Mouse (Mus musculus) v-Abl transformed pro-B cells (cell line): ENCODE results near the gene Dytn.
"Not testable (repeated sequence)": the region's sequence is repeated elsewhere in the genome, so short reads cannot be mapped to it uniquely, and the experiment has no call there.

Source experiments
- in situ Hi-C, 2 experiments: fragments of 400-800 bp; cut with MboI; formaldehyde crosslinking; loops; one replicate each; pipeline ENCODE4 v1.15.1; 2025; ENCODE audit not compliant: unreplicated experiment in 2 of 2

The Dytn gene

GRCm38 (mm10) chr1:63686827-63687226 lies at the start of gene Dytn:
Gene Dytn (minus strand): TSS chr1:63686927.
- in situ Hi-C loops: no loop called here

- in situ Hi-C loops: loop anchor here (10.0 to 25.0 kb wide), 3 partner anchors 543 to 982 kb away; partner anchors contain the start of genes Ccnyl1 (in 1 of the 2), Eef1b2 (in 1 of the 2) and Ndufs1 (in 1 of the 2)
These were observed 43.6 kb upstream of the Dytn start, which contains the start of the genes Mdh1b and Fastkd2 for GRCm38 (mm10) chr1:63730240-63730771. Gene Mdh1b (minus strand): TSS chr1:63730318. Gene Fastkd2 (plus strand): TSS chr1:63730614.

- in situ Hi-C loops: loop anchor here (10.0 to 25.0 kb wide), 3 partner anchors 542 to 983 kb away; partner anchors contain the start of genes Ccnyl1 (in 1 of the 2), Eef1b2 (in 1 of the 2) and Ndufs1 (in 1 of the 2)
These were observed 43.1 kb upstream of the Dytn start for GRCm38 (mm10) chr1:63729796-63730195.

- in situ Hi-C loops: no loop called here
These were observed 33.4 kb upstream of the Dytn start for GRCm38 (mm10) chr1:63720161-63720560.

- in situ Hi-C loops: no loop called here
These were observed 22.1 kb upstream of the Dytn start for GRCm38 (mm10) chr1:63708876-63709275.

- in situ Hi-C loops: no loop called here
These were observed 19.0 kb upstream of the Dytn start for GRCm38 (mm10) chr1:63705733-63706132.

- in situ Hi-C loops: no loop called here
These were observed 10.1 kb upstream of the Dytn start for GRCm38 (mm10) chr1:63696861-63697260.

GRCm38 (mm10) chr1:63675975-63676374 lies 10.8 kb downstream of the Dytn start:
- in situ Hi-C loops: loop anchor here in 1 of 2 experiments (5.0 kb wide), 1 partner anchor 86 kb away; no protein-coding TSS in a partner anchor

GRCm38 (mm10) chr1:63668852-63669160 lies 17.9 kb downstream of the Dytn start:
- in situ Hi-C loops: loop anchor here (5.0 to 25.0 kb wide), 6 partner anchors 276 to 1618 kb away; partner anchors contain the start of gene Pth2r (in 1 of the 2)

GRCm38 (mm10) chr1:63667949-63668851 lies 18.5 kb downstream of the Dytn start:
- in situ Hi-C loops: loop anchor here (5.0 to 25.0 kb wide), 6 partner anchors 277 to 1619 kb away; partner anchors contain the start of gene Pth2r (in 1 of the 2)

GRCm38 (mm10) chr1:63667201-63667948 lies 19.4 kb downstream of the Dytn start:
- in situ Hi-C loops: loop anchor here (5.0 to 25.0 kb wide), 6 partner anchors 277 to 1620 kb away; partner anchors contain the start of gene Pth2r (in 1 of the 2)

GRCm38 (mm10) chr1:63666089-63666488 lies 20.6 kb downstream of the Dytn start:
- in situ Hi-C loops: loop anchor here (5.0 to 25.0 kb wide), 6 partner anchors 279 to 1621 kb away; partner anchors contain the start of gene Pth2r (in 1 of the 2)

- in situ Hi-C loops: loop anchor here (5.0 to 25.0 kb wide), 5 partner anchors 478 to 1628 kb away; partner anchors contain the start of gene Pth2r (in 1 of the 2)
These were observed 27.1 kb downstream of the Dytn start for GRCm38 (mm10) chr1:63659591-63659990.

- in situ Hi-C loops: loop anchor here (5.0 to 25.0 kb wide), 5 partner anchors 479 to 1629 kb away; partner anchors contain the start of gene Pth2r (in 1 of the 2)
These were observed 28.7 kb downstream of the Dytn start for GRCm38 (mm10) chr1:63658016-63658415.

GRCm38 (mm10) chr1:63639921-63640320 lies 46.8 kb downstream of the Dytn start:
- in situ Hi-C loops: no loop called here

GRCm38 (mm10) chr1:63630390-63630789 lies 56.3 kb downstream of the Dytn start:
- in situ Hi-C loops: not testable (repeated sequence)

- in situ Hi-C loops: no loop called here
These were observed 58.5 kb downstream of the Dytn start for GRCm38 (mm10) chr1:63628211-63628610.

- in situ Hi-C loops: no loop called here
These were observed 71.1 kb downstream of the Dytn start, which contains the start of gene Gm39653 for GRCm38 (mm10) chr1:63615668-63616067. Gene Gm39653 (plus strand): TSS chr1:63615968.

- in situ Hi-C loops: no loop called here
These were observed 72.1 kb downstream of the Dytn start for GRCm38 (mm10) chr1:63614594-63614993.

GRCm38 (mm10) chr1:63609613-63610012 lies 77.1 kb downstream of the Dytn start:
- in situ Hi-C loops: no loop called here
